Mouse (Mus musculus) lung, postnatal 4 days (tissue): ENCODE measurements around the gene 1700042G07Rik.
"Not testable (repeated sequence)": the region's sequence is repeated elsewhere in the genome, so short reads cannot be mapped to it uniquely, and the experiment has no call there.

Source experiments
- DNase-seq, 2 experiments: peaks; one replicate each; pipeline ENCODE4 v3.0.0; 2021

The 1700042G07Rik gene

DNA sequence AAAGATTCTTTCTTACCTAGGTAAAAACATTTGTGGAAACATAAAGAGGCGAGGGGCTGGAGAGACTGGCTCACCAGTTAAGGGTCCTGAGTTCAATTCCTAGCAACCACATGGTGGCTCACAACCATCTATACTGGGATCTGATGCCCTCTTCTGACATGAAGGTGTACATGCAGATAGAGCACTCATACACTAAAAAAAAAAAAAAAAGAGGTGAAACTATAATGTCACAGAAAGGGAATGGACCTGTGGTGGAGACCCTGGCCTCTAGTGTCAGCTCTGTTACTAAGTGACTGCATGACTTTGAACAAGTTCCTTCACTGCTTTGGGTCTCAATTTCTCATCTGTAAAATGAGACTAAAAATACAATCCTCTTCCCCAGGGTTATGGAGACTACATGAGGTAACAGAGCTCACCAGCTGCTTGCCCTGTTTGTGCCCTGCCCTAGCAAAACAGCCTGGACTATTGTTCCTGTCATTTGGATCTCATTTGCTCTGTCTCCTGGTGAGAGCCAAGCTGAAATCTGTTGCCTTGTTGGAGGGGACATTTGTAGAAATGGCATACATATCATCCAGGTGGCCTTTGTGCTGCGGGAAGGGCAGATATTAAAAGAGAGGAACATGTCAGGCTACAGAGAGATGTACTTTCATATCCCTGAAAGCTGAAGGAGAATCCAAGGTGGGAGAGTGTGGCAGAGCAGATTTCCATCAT is 42.9 kb downstream of the 1700042G07Rik start:
- no peak for DNase-seq

- no peak for DNase-seq
Observed at GRCm38 (mm10) chr4:116217046-116217445, 43.9 kb downstream of the 1700042G07Rik start.

DNA sequence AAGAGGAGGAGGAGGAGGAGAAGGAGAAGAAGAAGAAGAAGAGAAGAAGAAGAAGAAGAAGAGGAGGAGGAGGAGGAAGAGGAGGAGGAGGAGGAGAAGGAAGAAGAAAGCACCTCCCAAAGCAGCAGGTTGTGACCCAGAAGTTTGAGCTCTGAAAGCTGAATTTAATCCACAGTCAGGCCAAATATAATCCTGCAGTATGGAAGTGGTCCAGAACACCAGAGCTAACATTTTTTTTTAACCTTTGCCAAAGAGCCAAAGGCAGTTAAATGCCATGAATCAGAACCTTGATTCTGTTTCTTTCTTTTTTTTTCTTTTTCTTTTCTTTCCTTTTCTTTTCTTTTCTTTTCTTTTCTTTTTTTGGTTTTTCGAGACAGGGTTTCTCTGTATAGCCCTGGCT is 44.5 kb downstream of the 1700042G07Rik start:
- DNase-seq, result not testable (repeated sequence)

- no peak for DNase-seq
Observed at GRCm38 (mm10) chr4:116219056-116219455, 45.9 kb downstream of the 1700042G07Rik start.

GRCm38 (mm10) chr4:116220071-116220650 is 47.0 kb downstream of the 1700042G07Rik start:
- peak in 1 of 2 experiments; percentile 18 for DNase-seq

DNA sequence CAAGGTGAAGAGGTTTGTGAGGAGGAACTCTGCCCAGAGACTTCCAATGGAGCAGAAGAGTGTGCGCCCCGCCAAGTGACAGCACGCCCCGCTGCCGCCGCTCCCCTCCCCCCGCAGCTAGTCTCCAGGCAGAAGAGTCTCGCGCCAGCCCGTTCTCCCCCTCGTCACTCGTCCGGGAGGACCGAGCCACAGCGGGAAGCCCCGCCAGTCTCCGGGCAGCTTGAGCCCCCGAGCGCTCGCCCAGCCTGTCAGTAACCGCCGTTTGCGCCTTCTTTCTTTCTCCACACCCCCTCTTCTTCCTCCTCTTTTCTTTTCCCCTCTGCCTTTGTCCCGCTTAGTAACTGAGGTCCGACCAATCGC is 47.6 kb downstream of the 1700042G07Rik start:
- no peak for DNase-seq

GRCm38 (mm10) chr4:116221140-116221851 is 48.1 kb downstream of the 1700042G07Rik start, which contains the start of gene Pik3r3:
Gene Pik3r3 (plus strand): TSS chr4:116221618.
- peak; percentile 98 to 100 for DNase-seq

- DNase-seq, result peak in 1 of 2 experiments; percentile 6
Observed at GRCm38 (mm10) chr4:116221996-116222842, 49.0 kb downstream of the 1700042G07Rik start.

DNA sequence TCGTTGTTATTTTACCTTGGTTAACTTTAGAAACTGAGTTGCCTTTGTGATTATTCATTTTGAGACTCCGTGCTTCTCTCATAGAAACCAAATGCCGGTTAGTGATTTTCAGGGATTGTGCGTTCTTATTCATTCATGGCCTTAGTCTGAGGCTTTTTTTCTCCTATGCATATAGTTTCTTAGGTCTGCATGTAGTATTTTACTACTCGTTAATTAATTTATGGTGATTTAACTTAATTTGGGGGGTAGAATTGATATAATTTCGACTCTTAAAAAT is 49.6 kb downstream of the 1700042G07Rik start:
- DNase-seq, result no peak
